Mouse (Mus musculus): ENCODE measurements around the gene Tmem119. TPM values are rescaled to one million over a fixed set of nuclear protein-coding genes. Genes with fewer than 3 reads are reported as not detected.
"Not testable (repeated sequence)": the region's sequence is repeated elsewhere in the genome, so short reads cannot be mapped to it uniquely, and the experiment has no call there.

Tmem119 gene
- total RNA-seq, 2 experiments from 2014 or later, result 21.0 to 25.3 TPM

DNA sequence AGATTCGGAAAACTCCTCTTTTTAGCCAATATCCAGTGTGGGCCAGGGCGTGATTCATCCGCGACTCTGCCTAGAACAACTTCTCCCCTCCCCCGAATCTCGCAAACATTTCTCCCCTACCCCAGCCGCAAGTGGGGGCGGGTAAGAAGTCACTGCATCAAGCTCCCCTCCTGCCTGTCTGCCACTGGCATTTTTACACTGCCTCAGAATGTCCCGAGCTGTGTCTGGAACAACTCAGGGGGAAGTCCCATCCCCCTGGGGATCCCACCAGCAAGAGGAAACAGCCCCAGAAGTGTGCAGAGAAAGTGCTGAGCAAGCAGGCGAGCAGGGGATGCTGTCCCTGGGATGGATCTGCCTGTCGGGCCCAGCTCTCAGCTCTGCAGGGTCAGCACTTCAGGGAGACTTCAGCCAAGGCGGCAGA, 16.7 kb downstream of the Tmem119 start:
- peak; percentile 37 to 46 for DNase-seq (ENCODE audit: extremely low spot score in 1 of 2, low spot score in 2 of 2)
- TF ChIP-seq CTCF (IDR thresholded peaks at IDR 0.05), result no peak
- intact Hi-C loops (cut with DNase I), result no loop called here

DNA sequence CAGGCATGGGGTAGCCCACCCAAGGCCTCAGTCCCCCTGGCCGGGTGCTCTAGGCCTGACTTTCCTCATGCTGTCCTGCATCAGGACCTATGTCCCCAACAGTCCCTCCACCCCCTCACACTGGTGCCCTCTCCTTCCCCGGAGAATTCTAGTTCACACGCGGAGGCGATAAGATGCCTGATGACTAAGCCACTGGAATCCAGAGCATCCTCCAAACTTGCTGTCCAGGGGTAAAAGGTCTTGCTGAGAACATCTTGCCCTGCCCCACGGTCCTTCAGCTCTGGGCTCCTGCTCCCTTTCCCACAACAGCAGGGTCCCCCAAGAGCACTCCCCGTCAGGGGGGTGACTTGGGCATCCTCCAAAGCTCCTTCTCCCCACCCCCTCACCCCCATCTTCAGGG, 17.7 kb downstream of the Tmem119 start:
- no peak for TF ChIP-seq CTCF (IDR thresholded peaks at IDR 0.05)
- Histone ChIP-seq H3K27ac (no peak overlapping the region), H3K4me3 (no peak overlapping the region)
- intact Hi-C loops (cut with DNase I), result no loop called here
- DNase-seq (ENCODE audit: extremely low spot score in 1 of 2, low spot score in 2 of 2), result no peak

More for the DNA sequence above, 16.7 kb downstream of the Tmem119 start:
- Histone ChIP-seq H3K27ac (no peak overlapping the region; the same call in 1 of the 2 replicates), H3K4me3 (no peak overlapping the region)

DNA sequence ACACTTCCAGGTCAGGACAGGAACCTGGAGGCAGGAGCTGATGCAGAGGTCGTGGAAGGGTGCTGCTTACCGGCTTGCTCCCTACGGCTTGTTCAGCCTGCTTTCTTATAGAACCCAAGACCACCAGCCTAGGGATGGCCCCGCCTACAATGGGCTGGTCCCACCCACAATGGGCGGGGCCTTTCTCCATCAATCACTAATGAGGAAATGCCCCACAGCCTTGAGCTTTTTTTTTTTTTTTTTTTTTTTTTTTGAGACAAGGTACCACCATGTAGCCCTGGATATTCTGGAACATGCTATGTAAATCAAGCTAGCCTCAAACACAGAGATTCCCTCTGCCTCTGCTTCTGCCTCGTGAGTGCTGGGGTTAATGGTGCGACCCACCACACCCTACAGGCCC, 18.4 kb downstream of the Tmem119 start:
- no peak for DNase-seq (ENCODE audit: extremely low spot score in 1 of 2, low spot score in 2 of 2)
- TF ChIP-seq CTCF (IDR thresholded peaks at IDR 0.05), result no peak
- no peak overlapping the region for H3K27ac ChIP-seq
- H3K4me3 ChIP-seq, result no peak overlapping the region
- intact Hi-C loops (cut with DNase I), result no loop called here

DNA sequence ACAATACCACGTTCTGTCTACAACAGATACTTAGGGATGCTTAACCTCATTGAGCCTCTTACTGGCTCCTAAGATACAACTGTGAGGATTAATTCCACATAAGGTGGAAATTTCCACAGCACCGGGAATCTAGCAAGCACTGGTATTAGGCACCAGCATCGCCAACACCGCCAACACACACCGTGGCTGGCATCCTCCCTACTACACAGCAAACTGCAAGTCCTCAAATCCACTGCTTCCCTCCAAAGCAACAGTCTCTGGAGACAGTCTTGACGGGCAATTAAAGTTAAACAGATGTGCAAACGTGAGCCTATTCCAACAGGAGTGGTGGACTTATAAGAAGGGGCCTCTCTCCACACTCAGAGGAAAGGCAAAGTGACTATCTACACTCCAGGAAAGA, 19.1 kb downstream of the Tmem119 start:
- Histone ChIP-seq H3K27ac (no peak overlapping the region), H3K4me3 (no peak overlapping the region)
- intact Hi-C loops (cut with DNase I), result no loop called here
- TF ChIP-seq CTCF (IDR thresholded peaks at IDR 0.05), result no peak
- DNase-seq (ENCODE audit: extremely low spot score in 1 of 2, low spot score in 2 of 2), result no peak

- Histone ChIP-seq H3K27ac (no peak overlapping the region), H3K4me3 (no peak overlapping the region)
- no peak for TF ChIP-seq CTCF (IDR thresholded peaks at IDR 0.05)
- DNase-seq (ENCODE audit: extremely low spot score in 1 of 2, low spot score in 2 of 2), result no peak
- intact Hi-C loops (cut with DNase I), result no loop called here
Measured at GRCm38 (mm10) chr5:113780763-113781162, 19.6 kb downstream of the Tmem119 start.

- H3K27ac ChIP-seq, result no peak overlapping the region
- TF ChIP-seq CTCF (IDR thresholded peaks at IDR 0.05), result no peak
- intact Hi-C loops (cut with DNase I), result no loop called here
- H3K4me3 ChIP-seq, result no peak overlapping the region
- DNase-seq (ENCODE audit: extremely low spot score in 1 of 2, low spot score in 2 of 2), result no peak
Measured at GRCm38 (mm10) chr5:113780082-113780752, 20.1 kb downstream of the Tmem119 start.

DNA sequence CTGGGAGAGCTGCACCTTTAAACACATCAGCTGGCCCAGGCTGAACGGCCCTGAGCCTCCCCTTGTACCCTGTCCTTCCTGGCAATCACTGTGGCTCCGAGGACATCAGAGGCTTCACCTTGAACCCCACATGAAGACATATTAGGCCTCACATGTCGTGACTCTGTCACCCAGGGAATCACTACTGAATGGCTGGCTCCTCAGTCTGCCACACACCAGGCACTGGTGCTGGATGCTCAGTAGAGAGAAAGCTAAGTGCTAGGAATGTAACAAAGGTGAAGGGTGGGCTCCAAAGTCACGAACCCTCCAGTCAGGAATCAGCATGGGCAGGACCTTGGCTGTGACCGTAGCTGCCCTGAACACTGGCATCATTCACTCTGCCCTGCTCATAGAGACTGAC, 20.7 kb downstream of the Tmem119 start:
- intact Hi-C loops (cut with DNase I), result no loop called here
- TF ChIP-seq CTCF (IDR thresholded peaks at IDR 0.05), result no peak
- Histone ChIP-seq H3K27ac (no peak overlapping the region), H3K4me3 (no peak overlapping the region)
- no peak for DNase-seq (ENCODE audit: extremely low spot score in 1 of 2, low spot score in 2 of 2)

DNA sequence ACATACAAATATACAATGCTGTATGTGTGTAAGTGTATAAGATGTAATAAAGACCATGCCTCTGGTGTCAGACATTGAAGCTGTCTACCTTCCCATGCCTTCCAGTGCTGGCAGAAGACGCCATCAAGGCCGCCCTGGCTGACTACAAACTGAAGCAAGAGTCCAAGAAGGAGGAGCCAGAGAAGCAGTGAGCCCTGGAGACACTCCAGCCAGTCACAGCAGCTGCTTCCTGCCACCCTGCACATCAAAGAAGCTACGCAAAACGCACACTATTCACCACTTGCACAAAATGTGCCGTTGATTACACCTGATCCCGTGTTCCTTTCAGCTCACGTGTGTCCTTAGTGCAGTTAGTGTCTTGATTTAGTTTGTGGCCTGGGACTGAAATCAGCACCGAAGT, 22.6 kb downstream of the Tmem119 start:
- DNase-seq (ENCODE audit: extremely low spot score in 1 of 2, low spot score in 2 of 2); intact Hi-C loops (cut with DNase I): not testable (repeated sequence)

GRCm38 (mm10) chr5:113776896-113777226, 23.5 kb downstream of the Tmem119 start:
- peak overlapping the region; percentile 34; the same call in 1 of the 2 replicates for H3K27ac ChIP-seq
- TF ChIP-seq CTCF (IDR thresholded peaks at IDR 0.05), result no peak
- no peak overlapping the region for H3K4me3 ChIP-seq
- DNase-seq (ENCODE audit: extremely low spot score in 1 of 2, low spot score in 2 of 2), result no peak
- intact Hi-C loops (cut with DNase I), result no loop called here

More for the DNA sequence above, 22.6 kb downstream of the Tmem119 start:
- H3K4me3 ChIP-seq, H3K27ac ChIP-seq: not testable (repeated sequence)

DNA sequence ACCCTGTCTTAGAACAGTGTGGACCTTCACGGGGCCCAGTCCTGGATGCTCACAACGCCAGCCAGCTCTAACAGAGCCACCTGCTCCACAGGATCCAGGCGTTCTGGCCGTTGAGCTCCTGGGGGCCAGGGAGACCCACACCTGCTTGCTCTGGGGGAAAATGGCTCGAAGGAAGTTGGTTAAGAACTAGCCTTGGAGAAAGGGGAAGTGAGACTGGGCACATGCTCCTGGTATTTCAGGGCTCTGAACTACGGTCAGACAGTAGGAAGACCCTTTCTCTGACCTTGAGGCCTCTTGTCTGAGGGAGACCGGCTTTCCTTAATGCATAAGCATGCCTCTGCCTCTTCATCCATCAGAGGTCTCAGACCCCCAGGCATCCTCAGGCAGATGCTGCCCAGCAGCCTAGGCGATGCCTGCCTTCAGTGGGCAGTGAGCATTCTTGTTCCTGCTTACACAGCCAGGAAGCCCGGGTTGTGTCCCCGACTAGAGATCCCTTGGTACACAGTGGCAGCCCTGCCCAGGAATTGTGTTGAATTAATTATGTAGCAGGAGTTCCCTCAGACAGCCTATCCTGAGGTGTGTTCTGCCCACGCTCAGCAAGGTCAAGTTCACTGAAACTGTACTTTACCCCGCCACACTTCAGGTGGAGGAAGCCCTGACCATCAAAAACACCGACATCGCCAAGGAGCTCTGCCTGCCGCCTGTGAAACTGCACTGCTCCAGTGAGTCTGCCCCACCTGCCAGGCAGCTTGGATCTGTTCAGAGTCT, 24.0 kb downstream of the Tmem119 start:
- Histone ChIP-seq H3K27ac (peak overlapping the region; percentile 34; the same call in 1 of the 2 replicates), H3K4me3 (no peak overlapping the region)
- no peak for DNase-seq (ENCODE audit: extremely low spot score in 1 of 2, low spot score in 2 of 2)
- intact Hi-C loops (cut with DNase I), result no loop called here
- TF ChIP-seq CTCF (IDR thresholded peaks at IDR 0.05), result no peak

GRCm38 (mm10) chr5:113775585-113775984, 24.7 kb downstream of the Tmem119 start:
- TF ChIP-seq CTCF (IDR thresholded peaks at IDR 0.05), result no peak
- no peak for DNase-seq (ENCODE audit: extremely low spot score in 1 of 2, low spot score in 2 of 2)
- intact Hi-C loops (cut with DNase I), result no loop called here
- Histone ChIP-seq H3K27ac (peak overlapping the region; percentile 5; the same call in 1 of the 2 replicates), H3K4me3 (no peak overlapping the region)

DNA sequence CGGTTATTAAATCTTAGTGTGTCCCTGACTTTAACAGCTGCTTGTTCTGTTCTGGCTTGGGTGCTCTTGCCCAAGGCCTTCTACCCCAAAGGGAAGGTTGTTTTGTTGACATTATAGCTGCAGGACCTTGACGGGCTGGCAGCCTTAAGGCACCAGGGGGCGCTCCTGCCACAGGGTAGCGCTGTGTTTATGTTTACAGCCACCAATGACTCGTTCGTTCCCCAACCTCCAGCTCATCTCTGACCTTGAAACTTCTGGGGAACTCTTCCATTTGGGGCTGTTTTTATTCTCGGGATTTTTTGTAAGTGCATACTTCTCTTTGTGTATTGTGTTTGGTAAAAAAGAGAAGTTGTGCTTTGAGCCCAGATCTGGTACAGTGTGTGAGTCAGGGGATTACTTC, 26.7 kb downstream of the Tmem119 start:
- TF ChIP-seq CTCF (IDR thresholded peaks at IDR 0.05), result peak; percentile 94
- Histone ChIP-seq H3K27ac (peak overlapping the region; percentile 16; the same call in 1 of the 2 replicates), H3K4me3 (peak overlapping the region; percentile 99)
- intact Hi-C loops (cut with DNase I), result loop anchor here (1.0 to 2.0 kb wide), 4 partner anchors 42 to 181 kb away; no protein-coding TSS in a partner anchor
- DNase-seq (ENCODE audit: extremely low spot score in 1 of 2, low spot score in 2 of 2), result peak; percentile 83 to 84
